Mouse (Mus musculus): ENCODE results near the gene Pygb. TPM values are rescaled to one million over a fixed set of nuclear protein-coding genes. Genes with fewer than 3 reads are reported as not detected.

The Pygb gene
- polyA plus RNA-seq, 1 experiment: 23.8 TPM

DNA sequence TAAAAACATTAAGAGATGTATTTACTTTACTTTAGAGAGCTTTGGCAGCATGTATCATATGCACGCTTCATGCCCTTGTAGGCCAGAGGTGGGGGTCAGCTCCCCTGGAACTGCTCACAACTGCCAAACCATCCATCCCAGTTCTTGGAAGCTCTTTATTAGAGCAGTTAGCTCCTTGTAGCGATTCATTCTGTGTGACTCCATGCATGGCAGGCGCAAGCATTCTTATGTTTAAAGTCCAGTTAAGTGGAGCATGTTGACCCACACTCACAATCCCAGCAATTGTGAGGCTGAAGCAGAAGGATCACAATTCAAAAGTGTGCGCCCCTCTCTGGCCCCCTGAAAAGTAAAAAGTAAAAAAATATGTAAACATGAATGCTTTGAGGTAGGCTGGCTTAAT lies 91.0 kb downstream of the Pygb start:
- H3K36me3 ChIP-seq (ENCODE audit: control insufficient read depth, insufficient read depth): no peaks in the 10 kb centered on the region
- no peak overlapping the region for H3K4me3 ChIP-seq
- H3K79me2 ChIP-seq (ENCODE audit: control insufficient read depth, insufficient read depth): peaks cover 3% of the 10 kb centered on the region
- H3K27me3 ChIP-seq (ENCODE audit: control insufficient read depth, insufficient read depth, insufficient read length): no peaks in the 10 kb centered on the region
- no peak for TF ChIP-seq E2F4 (IDR thresholded peaks at IDR 0.05; ENCODE audit: insufficient read depth)
- TF ChIP-seq REST (IDR thresholded peaks at IDR 0.05; ENCODE audit: insufficient read depth, insufficient read length): no peak
- no peak for TF ChIP-seq POLR2AphosphoS2 (IDR thresholded peaks at IDR 0.05; ENCODE audit: insufficient read length, low read depth)
- no peak for TF ChIP-seq TCF12 (IDR thresholded peaks at IDR 0.05; ENCODE audit: insufficient read depth, poor library complexity, severe bottlenecking)
- TF ChIP-seq SRF (IDR thresholded peaks at IDR 0.05; ENCODE audit: control insufficient read depth, insufficient read length, low read depth): no peak
- no peak for TF ChIP-seq MYOD1 (IDR thresholded peaks at IDR 0.05; ENCODE audit: control insufficient read depth in 1 of 3, insufficient read length in 2 of 3, low read depth in 2 of 3)
- TF ChIP-seq POLR2A (IDR thresholded peaks at IDR 0.05; ENCODE audit: insufficient read length, low read depth): no peak
- H3K4me2 ChIP-seq (ENCODE audit: low read depth): no peak overlapping the region
- no peak overlapping the region for H3ac ChIP-seq (ENCODE audit: control insufficient read depth, insufficient read length)

Other genes with a start within 250 kb of the Pygb start
- not detected for gene Cst7, start 216.3 kb upstream of the Pygb start, polyA plus RNA-seq (2012; fragmentation: generic; extraction: Trizol)
- 31.4 TPM for gene Apmap, start 178.2 kb upstream of the Pygb start, polyA plus RNA-seq (2012; fragmentation: generic; extraction: Trizol)
- not detected for gene Acss1, start 118.2 kb upstream of the Pygb start, polyA plus RNA-seq (2012; fragmentation: generic; extraction: Trizol)
- not detected for gene Vsx1, start 97.4 kb upstream of the Pygb start, polyA plus RNA-seq (2012; fragmentation: generic; extraction: Trizol)
- gene Entpd6, start 37.7 kb upstream of the Pygb start, polyA plus RNA-seq (2012; fragmentation: generic; extraction: Trizol): 8.8 TPM
- gene Abhd12, start 118.0 kb downstream of the Pygb start, polyA plus RNA-seq (2012; fragmentation: generic; extraction: Trizol): 50.7 TPM
- gene Gins1, start 118.7 kb downstream of the Pygb start, polyA plus RNA-seq (2012; fragmentation: generic; extraction: Trizol): 7.5 TPM

Data from myocyte (in vitro differentiated cells).